Mouse (Mus musculus) kidney, postnatal 0 days (tissue): ENCODE data around the gene Tspan3. TPM values are rescaled to one million over a fixed set of nuclear protein-coding genes. Genes with fewer than 3 reads are reported as not detected.

Experiments used
- ATAC-seq: fragments of 200-750 bp; cut with Nextera tagmentation; replicated peaks from 2 replicates; pipeline ENCODE4 v1.8.0; 2017; ENCODE audit warnings: low read depth, moderate number of reproducible peaks, moderate TSS enrichment, moderate library complexity; ENCODE audit not compliant: low FRiP score
- DNase-seq: peaks from one replicate; pipeline ENCODE4 v3.0.0-alpha.2; 2016; ENCODE audit warnings: low spot score
- H3K27ac ChIP-seq: fragments of 300-500 bp; sonication (generic); 2 replicates; pipeline ENCODE4 v1.5.1; 2014; ENCODE audit warnings: mild to moderate bottlenecking
- H3K27me3 ChIP-seq: fragments of 300-500 bp; sonication (generic); 2 replicates; pipeline ENCODE4 v1.6.1; 2014; ENCODE audit warnings: low read length, mixed read lengths; ENCODE audit not compliant: insufficient read depth
- H3K36me3 ChIP-seq: fragments of 300-500 bp; sonication (generic); 2 replicates; pipeline ENCODE4 v1.6.1; 2014; ENCODE audit warnings: low read length, mixed read lengths; ENCODE audit not compliant: insufficient read depth
- H3K4me1 ChIP-seq: fragments of 300-500 bp; sonication (generic); replicated peaks from 2 replicates; pipeline ENCODE4 v1.6.1; 2014; ENCODE audit warnings: antibody characterized with exemption, low read length, mixed read lengths; ENCODE audit not compliant: insufficient read depth
- H3K4me2 ChIP-seq: fragments of 300-500 bp; sonication (generic); 2 replicates; pipeline ENCODE4 v1.6.1; 2014; ENCODE audit warnings: mild to moderate bottlenecking, low read length, moderate library complexity, mixed read lengths
- H3K4me3 ChIP-seq: fragments of 300-500 bp; sonication (generic); replicated peaks from 2 replicates; pipeline ENCODE4 v1.5.1; 2014; ENCODE audit warnings: low read depth, low read length
- H3K9ac ChIP-seq: fragments of 300-500 bp; sonication (generic); 2 replicates; pipeline ENCODE4 v1.6.1; 2014; ENCODE audit warnings: low read depth, low read length
- H3K9me3 ChIP-seq: fragments of 300-500 bp; sonication (generic); replicated peaks from 2 replicates; pipeline ENCODE4 v1.6.1; 2016; ENCODE audit warnings: low read length, inconsistent platforms, mixed read lengths
- CTCF ChIP-seq: IDR thresholded peaks from 2 replicates; pipeline ENCODE4 v1.5.1; 2016; ENCODE audit warnings: antibody characterized with exemption, low read depth, mild to moderate bottlenecking, moderate library complexity
- WGBS: fragments of 180-500 bp; shearing (Covaris S2); extraction: QIAGEN DNeasy Blood & Tissue Kit; methylation state at CpG from one replicate; pipeline ENCODE4 v1.1.7; 2014; 5-methylcytosine and 5-hydroxymethylcytosine counted together
- polyA plus RNA-seq: library from polyadenylated mRNA; unstranded; fragments of >200 nt; fragmentation: Nextera tagmentation; extraction: Ambion mirVana; gene quantifications from 2 replicates; pipeline ENCODE4 v1.2.1, GENCODE M21; 2015

Gene Tspan3
- polyA plus RNA-seq, 1 experiment from 2014 or later, result 452 TPM

GRCm38 (mm10) chr9:56131813-56132525 lies 33.3 kb downstream of the Tspan3 start:
- Histone ChIP-seq H3K4me3 (no peak overlapping the region), H3K9ac (no peak overlapping the region), H3K36me3 (peaks cover 50% of the 10 kb centered on the region), H3K27ac (no peak overlapping the region), H3K4me1 (no peaks in the 10 kb centered on the region), H3K4me2 (no peak overlapping the region), H3K27me3 (no peaks in the 10 kb centered on the region), H3K9me3 (no peaks in the 10 kb centered on the region)
- WGBS, result 34% methylated on average over 10 of the region's 10 CpGs
- no peak for ATAC-seq
- no peak for TF ChIP-seq CTCF
- DNase-seq, result peak; percentile 28

DNA sequence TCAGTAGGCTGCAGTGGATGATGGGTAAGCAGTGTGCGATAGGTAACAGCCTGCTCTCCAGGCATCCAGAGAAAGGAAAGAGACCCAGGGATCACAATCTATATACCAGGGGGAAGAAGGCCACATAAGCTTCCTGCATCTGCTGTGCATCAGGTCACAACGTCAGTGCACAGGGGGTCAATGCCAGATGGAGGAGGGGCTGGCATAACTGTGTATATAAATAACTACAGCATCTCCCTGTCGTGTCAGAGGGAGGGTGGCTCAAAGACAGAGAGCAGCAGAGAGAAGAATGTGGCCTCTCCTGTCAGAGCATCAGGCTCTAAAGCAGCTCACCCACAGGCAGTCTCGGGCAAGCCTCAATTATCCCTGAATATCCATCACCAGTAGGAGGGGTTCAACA lies 34.7 kb downstream of the Tspan3 start:
- no peak overlapping the region for H3K4me2 ChIP-seq
- ATAC-seq (no peak), DNase-seq (no peak)
- no peak overlapping the region for H3K9ac ChIP-seq
- no peaks in the 10 kb centered on the region for H3K4me1 ChIP-seq
- H3K27ac ChIP-seq, result no peak overlapping the region
- 39% methylated on average over 4 of the region's 4 CpGs for WGBS
- H3K27me3 ChIP-seq, result no peaks in the 10 kb centered on the region
- H3K4me3 ChIP-seq, result no peak overlapping the region
- no peak for TF ChIP-seq CTCF
- peaks cover 44% of the 10 kb centered on the region for H3K36me3 ChIP-seq
- H3K9me3 ChIP-seq, result no peaks in the 10 kb centered on the region

- Histone ChIP-seq H3K9ac (no peak overlapping the region), H3K27me3 (no peaks in the 10 kb centered on the region), H3K9me3 (no peaks in the 10 kb centered on the region), H3K4me1 (no peaks in the 10 kb centered on the region), H3K4me2 (no peak overlapping the region), H3K36me3 (peaks cover 38% of the 10 kb centered on the region), H3K27ac (no peak overlapping the region), H3K4me3 (no peak overlapping the region)
- DNase-seq (no peak), ATAC-seq (no peak)
- WGBS, result 93% methylated on average over 3 of the region's 3 CpGs
- TF ChIP-seq CTCF, result no peak
Measured at GRCm38 (mm10) chr9:56129951-56130350, 35.3 kb downstream of the Tspan3 start.

GRCm38 (mm10) chr9:56128331-56128730 lies 36.9 kb downstream of the Tspan3 start:
- no peak for TF ChIP-seq CTCF
- Histone ChIP-seq H3K4me2 (no peak overlapping the region), H3K27me3 (no peaks in the 10 kb centered on the region), H3K9me3 (no peaks in the 10 kb centered on the region), H3K4me3 (no peak overlapping the region), H3K9ac (no peak overlapping the region), H3K4me1 (no peaks in the 10 kb centered on the region), H3K36me3 (peaks cover 22% of the 10 kb centered on the region; the same call in 1 of the 2 replicates), H3K27ac (no peak overlapping the region)
- ATAC-seq (no peak), DNase-seq (no peak)
- WGBS, result 72% methylated on average over 9 of the region's 9 CpGs

- ATAC-seq, result no peak
- Histone ChIP-seq H3K27me3 (no peaks in the 10 kb centered on the region), H3K4me2 (no peak overlapping the region), H3K4me1 (no peaks in the 10 kb centered on the region), H3K4me3 (no peak overlapping the region), H3K9me3 (no peaks in the 10 kb centered on the region), H3K27ac (no peak overlapping the region), H3K9ac (no peak overlapping the region), H3K36me3 (peaks cover 13% of the 10 kb centered on the region; the same call in 1 of the 2 replicates)
- no peak for DNase-seq
- WGBS, result 91% methylated on average over 16 of the region's 16 CpGs
- TF ChIP-seq CTCF, result no peak
Measured at GRCm38 (mm10) chr9:56126453-56127173, 38.7 kb downstream of the Tspan3 start.

DNA sequence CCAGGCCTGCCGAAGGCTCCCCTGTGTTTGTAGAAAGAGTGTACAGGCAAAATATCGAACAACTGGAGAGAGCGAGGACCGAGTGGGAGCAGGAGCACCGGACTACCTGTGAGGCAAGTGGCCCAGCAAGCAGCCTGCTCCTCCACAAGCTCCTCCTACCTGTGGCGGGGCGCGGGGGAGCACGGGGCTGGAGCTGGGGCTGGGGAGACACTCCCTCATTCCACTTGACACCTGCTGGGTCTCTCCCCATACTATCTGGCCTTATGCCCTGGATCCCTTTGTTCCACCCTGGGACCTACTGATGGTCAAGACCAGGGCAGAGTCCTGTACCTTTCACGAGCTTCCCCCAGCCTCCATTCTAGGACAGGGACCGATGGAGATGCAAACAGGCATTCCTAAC lies 40.7 kb downstream of the Tspan3 start:
- Histone ChIP-seq H3K27ac (no peak overlapping the region), H3K9me3 (no peaks in the 10 kb centered on the region), H3K4me2 (no peak overlapping the region), H3K27me3 (no peaks in the 10 kb centered on the region), H3K4me3 (no peak overlapping the region), H3K4me1 (no peaks in the 10 kb centered on the region), H3K9ac (no peak overlapping the region), H3K36me3 (0 out of 2 replicates have a peak, but pooled peaks cover 5% of the 10 kb centered on the region)
- WGBS, result 20% methylated on average over 9 of the region's 11 CpGs
- TF ChIP-seq CTCF, result no peak
- no peak for DNase-seq
- ATAC-seq, result no peak
